Mouse (Mus musculus) kidney, embryonic 16.5 days (tissue): ENCODE measurements around the gene Pard3b. TPM values are rescaled to one million over a fixed set of nuclear protein-coding genes. Genes with fewer than 3 reads are reported as not detected.

Experiments
- ATAC-seq: fragments of 200-750 bp; cut with Nextera tagmentation; 2 replicates; pipeline ENCODE4 v1.8.0; 2017; ENCODE audit warnings: moderate TSS enrichment; ENCODE audit not compliant: low FRiP score, low TSS enrichment
- H3K27ac ChIP-seq: fragments of 300-500 bp; sonication (generic); 2 replicates; pipeline ENCODE4 v1.5.1; 2014; ENCODE audit warnings: low read length
- H3K27me3 ChIP-seq: fragments of 300-500 bp; sonication (generic); 2 replicates; pipeline ENCODE4 v1.6.1; 2014; ENCODE audit warnings: low read length, control low read depth, mixed read lengths; ENCODE audit not compliant: insufficient read depth
- H3K36me3 ChIP-seq: fragments of 300-500 bp; sonication (generic); 2 replicates; pipeline ENCODE4 v1.6.1; 2014; ENCODE audit warnings: low read length, control low read depth, mixed read lengths; ENCODE audit not compliant: insufficient read depth
- H3K4me1 ChIP-seq: fragments of 300-500 bp; sonication (generic); 2 replicates; pipeline ENCODE4 v1.6.1; 2014; ENCODE audit warnings: low read length, control low read depth, mixed read lengths; ENCODE audit not compliant: insufficient read depth
- H3K4me2 ChIP-seq: fragments of 300-500 bp; sonication (generic); replicated peaks from 2 replicates; pipeline ENCODE4 v1.6.1; 2014; ENCODE audit warnings: low read depth, low read length
- H3K4me3 ChIP-seq: fragments of 300-500 bp; sonication (generic); 2 replicates; pipeline ENCODE4 v1.5.1; 2014; ENCODE audit warnings: mild to moderate bottlenecking, low read length
- H3K9ac ChIP-seq: fragments of 300-500 bp; sonication (generic); replicated peaks from 2 replicates; pipeline ENCODE4 v1.6.1; 2014; ENCODE audit warnings: low read length
- H3K9me3 ChIP-seq: fragments of 300-500 bp; sonication (generic); 2 replicates; pipeline ENCODE4 v1.6.1; 2016; ENCODE audit warnings: low read length, control low read depth
- WGBS: fragments of 180-500 bp; shearing (Covaris S2); extraction: QIAGEN DNeasy Blood & Tissue Kit; methylation state at CpG from one replicate; pipeline ENCODE4 v1.1.7; 2014; 5-methylcytosine and 5-hydroxymethylcytosine counted together
- polyA plus RNA-seq: library from polyadenylated mRNA; unstranded; fragments of >200 nt; fragmentation: Nextera tagmentation; extraction: Ambion mirVana; gene quantifications from 2 replicates; pipeline ENCODE4 v1.2.1, GENCODE M21; 2015

Gene Pard3b
- polyA plus RNA-seq, 1 experiment from 2014 or later = 17.6 TPM

- Histone ChIP-seq H3K9ac (no peak overlapping the region), H3K4me2 (no peak overlapping the region), H3K4me3 (no peak overlapping the region), H3K4me1 (no peaks in the 10 kb centered on the region), H3K9me3 (no peaks in the 10 kb centered on the region), H3K27me3 (no peaks in the 10 kb centered on the region), H3K36me3 (no peaks in the 10 kb centered on the region), H3K27ac (no peak overlapping the region)
- ATAC-seq = no peak
- WGBS = 81% methylated on average over 4 of the region's 4 CpGs
Observed at GRCm38 (mm10) chr1:62548953-62549352, 910.3 kb downstream of the Pard3b start.

GRCm38 (mm10) chr1:62550546-62550945 lies 911.9 kb downstream of the Pard3b start:
- no peak for ATAC-seq
- no peaks in the 10 kb centered on the region for H3K4me1 ChIP-seq
- 56% methylated on average over 2 of the region's 2 CpGs for WGBS
- no peak overlapping the region for H3K4me3 ChIP-seq
- H3K36me3 ChIP-seq = no peaks in the 10 kb centered on the region
- H3K27me3 ChIP-seq = no peaks in the 10 kb centered on the region
- no peak overlapping the region for H3K4me2 ChIP-seq
- no peaks in the 10 kb centered on the region for H3K9me3 ChIP-seq
- H3K27ac ChIP-seq = no peak overlapping the region
- H3K9ac ChIP-seq = no peak overlapping the region

- 81% methylated on average over 6 of the region's 6 CpGs for WGBS
- Histone ChIP-seq H3K27ac (no peak overlapping the region), H3K9ac (no peak overlapping the region), H3K36me3 (no peaks in the 10 kb centered on the region), H3K4me1 (no peaks in the 10 kb centered on the region), H3K27me3 (no peaks in the 10 kb centered on the region), H3K4me3 (no peak overlapping the region), H3K4me2 (no peak overlapping the region), H3K9me3 (no peaks in the 10 kb centered on the region)
- ATAC-seq = no peak
Observed at GRCm38 (mm10) chr1:62551516-62551915, 912.9 kb downstream of the Pard3b start.

GRCm38 (mm10) chr1:62555838-62556237 lies 917.2 kb downstream of the Pard3b start:
- Histone ChIP-seq H3K4me3 (no peak overlapping the region), H3K4me2 (no peak overlapping the region), H3K36me3 (no peaks in the 10 kb centered on the region), H3K27me3 (no peaks in the 10 kb centered on the region), H3K27ac (no peak overlapping the region), H3K9me3 (no peaks in the 10 kb centered on the region), H3K4me1 (no peaks in the 10 kb centered on the region), H3K9ac (no peak overlapping the region)
- no peak for ATAC-seq
- WGBS = 16% methylated on average over 1 of the region's 1 CpGs

GRCm38 (mm10) chr1:62562987-62563386 lies 924.4 kb downstream of the Pard3b start:
- H3K4me1 ChIP-seq = no peaks in the 10 kb centered on the region
- H3K27ac ChIP-seq = no peak overlapping the region
- 89% methylated on average over 7 of the region's 7 CpGs for WGBS
- H3K4me3 ChIP-seq = no peak overlapping the region
- H3K4me2 ChIP-seq = no peak overlapping the region
- no peaks in the 10 kb centered on the region for H3K9me3 ChIP-seq
- no peaks in the 10 kb centered on the region for H3K27me3 ChIP-seq
- no peaks in the 10 kb centered on the region for H3K36me3 ChIP-seq
- no peak overlapping the region for H3K9ac ChIP-seq
- no peak for ATAC-seq

GRCm38 (mm10) chr1:62564245-62565119 lies 925.9 kb downstream of the Pard3b start:
- no peak for ATAC-seq
- H3K4me3 ChIP-seq = no peak overlapping the region
- 55% methylated on average over 13 of the region's 13 CpGs for WGBS

GRCm38 (mm10) chr1:62565120-62565809 lies 926.6 kb downstream of the Pard3b start:
- no peak overlapping the region for H3K4me3 ChIP-seq
- H3K9ac ChIP-seq = no peak overlapping the region
- WGBS = 82% methylated on average over 9 of the region's 9 CpGs
- H3K27me3 ChIP-seq = no peaks in the 10 kb centered on the region
- H3K4me2 ChIP-seq = no peak overlapping the region
- ATAC-seq = no peak
- no peak overlapping the region for H3K27ac ChIP-seq
- no peaks in the 10 kb centered on the region for H3K4me1 ChIP-seq
- no peaks in the 10 kb centered on the region for H3K36me3 ChIP-seq
- no peaks in the 10 kb centered on the region for H3K9me3 ChIP-seq

More at GRCm38 (mm10) chr1:62564245-62565119, 925.9 kb downstream of the Pard3b start:
- Histone ChIP-seq H3K4me2 (no peak overlapping the region), H3K4me1 (no peaks in the 10 kb centered on the region), H3K9me3 (no peaks in the 10 kb centered on the region), H3K36me3 (no peaks in the 10 kb centered on the region), H3K9ac (no peak overlapping the region), H3K27me3 (no peaks in the 10 kb centered on the region), H3K27ac (no peak overlapping the region)

- H3K9ac ChIP-seq = no peak overlapping the region
- no peak overlapping the region for H3K4me2 ChIP-seq
- ATAC-seq = no peak
- H3K4me3 ChIP-seq = no peak overlapping the region
- no peaks in the 10 kb centered on the region for H3K4me1 ChIP-seq
- H3K27ac ChIP-seq = no peak overlapping the region
- no peaks in the 10 kb centered on the region for H3K9me3 ChIP-seq
- 31% methylated on average over 4 of the region's 4 CpGs for WGBS
- H3K36me3 ChIP-seq = no peaks in the 10 kb centered on the region
- H3K27me3 ChIP-seq = no peaks in the 10 kb centered on the region
Observed at GRCm38 (mm10) chr1:62566596-62566995, 928.0 kb downstream of the Pard3b start.

GRCm38 (mm10) chr1:62576939-62577590 lies 938.4 kb downstream of the Pard3b start:
- no peaks in the 10 kb centered on the region for H3K4me1 ChIP-seq
- H3K36me3 ChIP-seq = no peaks in the 10 kb centered on the region
- no peak overlapping the region for H3K27ac ChIP-seq
- no peak overlapping the region for H3K9ac ChIP-seq
- no peaks in the 10 kb centered on the region for H3K27me3 ChIP-seq
- 82% methylated on average over 3 of the region's 3 CpGs for WGBS
- no peak for ATAC-seq
- H3K9me3 ChIP-seq = no peaks in the 10 kb centered on the region
- no peak overlapping the region for H3K4me3 ChIP-seq
- H3K4me2 ChIP-seq = no peak overlapping the region
